Mouse (Mus musculus) heart, embryonic 11.5 days (tissue): ENCODE data around the gene Tmeff1. TPM values are rescaled to one million over a fixed set of nuclear protein-coding genes. Genes with fewer than 3 reads are reported as not detected.
A peak's percentile ranks its signal among the peaks of the same experiment; 100 is the strongest.
"Not testable (repeated sequence)": the region's sequence is repeated elsewhere in the genome, so short reads cannot be mapped to it uniquely, and the experiment has no call there.

ENCODE experiments used
- ATAC-seq: fragments of 200-750 bp; cut with Nextera tagmentation; replicated peaks from 2 replicates; pipeline ENCODE4 v1.8.0; 2017; ENCODE audit warnings: moderate library complexity; ENCODE audit not compliant: insufficient number of reproducible peaks, low FRiP score, low TSS enrichment
- H3K27ac ChIP-seq: fragments of 300-500 bp; sonication (generic); 2 replicates; pipeline ENCODE4 v1.5.1; 2014; ENCODE audit warnings: mild to moderate bottlenecking, low read depth, low read length
- H3K27me3 ChIP-seq: fragments of 300-500 bp; sonication (generic); 2 replicates; pipeline ENCODE4 v1.6.1; 2014; ENCODE audit warnings: mild to moderate bottlenecking, low read length, mixed read lengths; ENCODE audit not compliant: control insufficient read depth, insufficient read depth
- H3K36me3 ChIP-seq: fragments of 300-500 bp; sonication (generic); 2 replicates; pipeline ENCODE4 v1.6.1; 2014; ENCODE audit warnings: mild to moderate bottlenecking, low read length, moderate library complexity, mixed read lengths; ENCODE audit not compliant: control insufficient read depth, insufficient read depth
- H3K4me1 ChIP-seq: fragments of 300-500 bp; sonication (generic); 2 replicates; pipeline ENCODE4 v1.6.1; 2014; ENCODE audit warnings: low read length; ENCODE audit not compliant: control insufficient read depth, insufficient read depth
- H3K4me2 ChIP-seq: fragments of 300-500 bp; sonication (generic); 2 replicates; pipeline ENCODE4 v1.6.1; 2014; ENCODE audit warnings: mild to moderate bottlenecking, moderate library complexity
- H3K4me3 ChIP-seq: fragments of 300-500 bp; sonication (generic); 2 replicates; pipeline ENCODE4 v1.5.1; 2014; ENCODE audit warnings: low read depth, low read length
- H3K9ac ChIP-seq: fragments of 300-500 bp; sonication (generic); 2 replicates; pipeline ENCODE4 v1.6.1; 2014; ENCODE audit warnings: mild to moderate bottlenecking, low read depth, low read length, moderate library complexity
- H3K9me3 ChIP-seq: fragments of 300-500 bp; sonication (generic); replicated peaks from 2 replicates; pipeline ENCODE4 v1.6.1; 2016; ENCODE audit warnings: low read length; ENCODE audit not compliant: control insufficient read depth
- WGBS: fragments of 180-500 bp; shearing (Covaris S2); extraction: QIAGEN DNeasy Blood & Tissue Kit; methylation state at CpG from one replicate; pipeline ENCODE4 v1.1.7; 2014; ENCODE audit not compliant: insufficient replicate concordance; 5-methylcytosine and 5-hydroxymethylcytosine counted together
- polyA plus RNA-seq: library from polyadenylated mRNA; unstranded; fragments of >200 nt; fragmentation: Nextera tagmentation; extraction: Ambion mirVana; gene quantifications from 2 replicates; pipeline ENCODE4 v1.2.1, GENCODE M21; 2014

Tmeff1 gene
- polyA plus RNA-seq, 1 experiment from 2014 or later: 51.2 TPM

- not testable (repeated sequence) for H3K4me2 ChIP-seq, H3K27ac ChIP-seq, H3K9me3 ChIP-seq, H3K4me3 ChIP-seq, H3K27me3 ChIP-seq, H3K36me3 ChIP-seq, H3K4me1 ChIP-seq, H3K9ac ChIP-seq
- ATAC-seq: peak; percentile 56; the same call in 1 of the 2 replicates
- 63% methylated on average over 5 of the region's 6 CpGs for whole genome bisulfite sequencing
Observed at GRCm38 (mm10) chr4:48679728-48680127, 94.8 kb downstream of the Tmeff1 start.

DNA sequence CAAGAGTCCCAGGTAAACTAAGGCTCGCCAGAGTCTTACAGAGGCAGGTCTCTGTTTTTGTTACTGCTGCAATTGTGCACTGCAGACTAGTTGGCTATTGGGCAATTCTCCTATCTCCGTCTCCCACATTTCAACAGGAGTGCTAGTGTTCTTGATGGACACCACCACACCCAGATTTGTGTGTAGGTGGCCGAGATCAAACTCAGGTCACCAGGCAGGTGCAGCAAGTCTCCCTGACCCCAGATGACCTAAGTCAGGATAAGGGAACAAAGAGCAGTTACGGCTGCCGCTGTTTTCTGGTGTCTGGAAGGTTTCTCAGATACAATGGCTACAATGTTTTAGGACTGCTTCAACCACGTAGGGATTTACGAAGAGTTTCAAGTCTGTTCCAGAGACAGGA, 95.2 kb downstream of the Tmeff1 start:
- Histone ChIP-seq H3K9me3 (no peaks in the 10 kb centered on the region), H3K9ac (no peak overlapping the region), H3K4me2 (peak overlapping the region; percentile 41), H3K27ac (no peak overlapping the region), H3K4me1 (peaks cover 7% of the 10 kb centered on the region; the same call in 1 of the 2 replicates), H3K4me3 (no peak overlapping the region), H3K36me3 (no peaks in the 10 kb centered on the region), H3K27me3 (no peaks in the 10 kb centered on the region)
- 37% methylated on average over 7 of the region's 7 CpGs for WGBS
- no peak for ATAC-seq

DNA sequence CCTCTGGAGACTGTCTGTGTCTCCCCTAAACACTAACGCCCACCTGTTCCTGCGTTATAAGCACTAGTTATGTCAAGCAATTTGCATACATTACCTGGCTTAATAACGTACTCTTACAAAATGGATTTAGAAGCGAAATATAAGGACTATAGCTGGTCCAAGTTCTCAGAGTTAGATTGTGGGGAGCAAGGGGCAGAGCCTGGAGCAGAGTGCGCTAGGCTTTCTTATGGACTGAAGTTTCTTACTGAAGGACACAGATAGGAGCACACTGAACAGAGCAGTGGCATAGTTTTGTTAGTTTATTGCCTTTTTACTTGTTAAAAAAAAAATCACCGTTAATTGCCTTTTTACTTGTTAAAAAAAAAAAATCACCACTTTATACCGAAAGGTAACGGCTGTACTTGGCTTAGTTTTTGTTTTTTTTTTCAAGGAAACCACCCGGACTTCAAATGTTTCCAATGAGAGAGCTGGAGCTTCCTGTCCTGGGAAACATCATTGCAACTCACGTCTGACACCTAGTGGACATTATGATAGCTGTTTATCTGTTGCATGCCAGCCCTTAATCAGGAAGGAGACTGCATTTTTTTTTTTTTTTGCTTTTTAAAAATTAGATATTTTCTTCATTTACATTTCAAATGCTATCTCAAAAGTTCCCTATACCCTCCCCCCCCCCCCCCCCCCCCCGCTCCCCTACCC, 95.8 kb downstream of the Tmeff1 start:
- Histone ChIP-seq H3K36me3 (no peaks in the 10 kb centered on the region), H3K27ac (no peak overlapping the region), H3K27me3 (no peaks in the 10 kb centered on the region), H3K4me2 (peak overlapping the region; percentile 41), H3K4me1 (peaks cover 7% of the 10 kb centered on the region; the same call in 1 of the 2 replicates), H3K9me3 (no peaks in the 10 kb centered on the region), H3K9ac (no peak overlapping the region), H3K4me3 (no peak overlapping the region)
- WGBS: 40% methylated on average over 10 of the region's 11 CpGs
- no peak for ATAC-seq

- ATAC-seq: no peak
Observed at GRCm38 (mm10) chr4:48683126-48683525, 98.2 kb downstream of the Tmeff1 start.

DNA sequence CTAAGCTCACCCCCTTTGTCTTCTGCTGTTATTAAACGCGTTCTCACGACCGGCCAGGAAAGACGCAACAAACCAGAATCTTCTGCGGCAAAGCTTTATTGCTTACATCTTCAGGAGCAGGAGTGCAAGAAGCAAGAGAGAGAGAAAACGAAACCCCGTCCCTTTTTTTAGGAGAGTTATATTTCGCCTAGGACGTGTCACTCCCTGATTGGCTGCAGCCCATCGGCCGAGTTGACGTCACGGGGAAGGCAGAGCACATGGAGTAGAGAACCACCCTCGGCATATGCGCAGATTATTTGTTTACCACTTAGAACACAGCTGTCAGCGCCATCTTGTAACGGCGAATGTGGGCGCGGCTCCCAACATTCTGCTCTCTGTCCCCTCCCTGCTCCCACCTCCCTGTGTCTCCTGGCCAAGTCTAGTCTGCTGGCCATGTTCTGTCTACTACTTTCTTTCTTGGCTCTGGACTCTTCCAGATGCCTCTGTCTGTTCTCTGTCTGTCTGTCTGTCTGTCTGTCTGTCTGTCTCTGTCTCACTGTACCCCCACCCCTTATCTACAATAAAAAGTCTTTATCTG, 98.7 kb downstream of the Tmeff1 start:
- not testable (repeated sequence) for H3K9ac ChIP-seq, H3K4me3 ChIP-seq, H3K27ac ChIP-seq, ATAC-seq, H3K36me3 ChIP-seq, H3K9me3 ChIP-seq, H3K4me2 ChIP-seq, H3K27me3 ChIP-seq
- WGBS: 91% methylated on average over 15 of the region's 21 CpGs
- H3K4me1 ChIP-seq: peaks cover 10% of the 10 kb centered on the region; the same call in 1 of the 2 replicates

More at GRCm38 (mm10) chr4:48683126-48683525, 98.2 kb downstream of the Tmeff1 start:
- Histone ChIP-seq H3K9me3 (no peaks in the 10 kb centered on the region), H3K27ac (no peak overlapping the region), H3K27me3 (no peaks in the 10 kb centered on the region), H3K4me2 (no peak overlapping the region), H3K4me1 (peaks cover 8% of the 10 kb centered on the region; the same call in 1 of the 2 replicates), H3K36me3 (no peaks in the 10 kb centered on the region), H3K9ac (no peak overlapping the region), H3K4me3 (no peak overlapping the region)
- WGBS: 86% methylated on average over 8 of the region's 8 CpGs

DNA sequence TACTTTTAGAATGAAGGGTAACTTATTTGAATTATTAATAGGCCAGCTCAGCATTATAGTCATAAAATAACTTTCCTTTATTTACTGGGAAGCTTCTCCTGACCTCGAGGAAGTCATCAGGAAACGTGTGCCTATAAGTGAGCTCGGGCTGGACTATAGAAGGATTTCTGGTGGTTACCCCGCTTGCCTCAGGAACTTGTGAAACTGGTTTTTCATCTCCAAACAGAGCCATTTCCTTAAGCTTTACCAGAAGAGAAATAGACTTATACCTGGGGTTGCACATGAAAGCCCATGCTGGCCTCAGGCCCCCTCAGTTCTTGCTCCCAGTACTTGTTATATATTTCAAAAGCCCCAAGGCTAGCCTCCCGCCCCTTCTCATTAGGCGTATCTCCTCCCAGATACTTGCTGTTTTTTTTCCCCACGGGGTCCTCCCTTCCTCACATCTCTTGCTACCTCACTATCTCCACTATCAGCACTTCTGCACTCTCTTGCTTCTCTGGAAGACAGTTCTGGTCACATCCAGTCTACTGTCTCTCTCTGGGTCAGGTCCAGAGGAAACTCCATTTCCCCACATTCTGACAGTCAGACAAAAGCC, 99.7 kb downstream of the Tmeff1 start:
- H3K27me3 ChIP-seq: no peaks in the 10 kb centered on the region
- no peak overlapping the region for H3K4me3 ChIP-seq
- H3K9me3 ChIP-seq: no peaks in the 10 kb centered on the region
- H3K27ac ChIP-seq: no peak overlapping the region
- H3K36me3 ChIP-seq: no peaks in the 10 kb centered on the region
- WGBS: 61% methylated on average over 7 of the region's 7 CpGs
- peaks cover 10% of the 10 kb centered on the region; the same call in 1 of the 2 replicates for H3K4me1 ChIP-seq
- ATAC-seq: no peak; the same call in 1 of the 2 replicates
- no peak overlapping the region for H3K9ac ChIP-seq
- no peak overlapping the region for H3K4me2 ChIP-seq

DNA sequence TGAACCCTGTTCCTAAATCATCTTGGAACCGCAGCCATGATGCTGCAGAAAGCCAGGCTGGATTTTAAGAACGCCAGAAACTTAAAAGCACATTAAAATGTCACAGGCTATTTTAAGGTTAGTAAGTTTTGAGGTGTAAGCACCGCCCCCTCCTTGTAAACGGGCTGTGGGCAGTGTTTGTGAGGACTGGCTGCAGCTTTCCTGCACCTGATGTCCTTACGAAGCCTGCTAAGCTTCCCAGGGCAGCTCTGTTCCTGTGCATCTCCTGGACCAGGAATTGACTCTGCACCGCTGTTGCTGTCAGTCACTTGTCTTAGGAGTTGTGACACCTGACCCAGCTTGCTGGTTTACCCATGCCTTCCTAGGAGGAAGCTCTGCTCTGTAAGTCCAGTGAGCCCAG, 103.2 kb downstream of the Tmeff1 start:
- Histone ChIP-seq H3K36me3 (no peaks in the 10 kb centered on the region), H3K4me1 (peaks cover 3% of the 10 kb centered on the region; the same call in 1 of the 2 replicates), H3K27me3 (no peaks in the 10 kb centered on the region), H3K9me3 (no peaks in the 10 kb centered on the region), H3K27ac (no peak overlapping the region), H3K4me3 (no peak overlapping the region), H3K9ac (no peak overlapping the region), H3K4me2 (no peak overlapping the region)
- no peak for ATAC-seq
- WGBS: 52% methylated on average over 6 of the region's 6 CpGs

DNA sequence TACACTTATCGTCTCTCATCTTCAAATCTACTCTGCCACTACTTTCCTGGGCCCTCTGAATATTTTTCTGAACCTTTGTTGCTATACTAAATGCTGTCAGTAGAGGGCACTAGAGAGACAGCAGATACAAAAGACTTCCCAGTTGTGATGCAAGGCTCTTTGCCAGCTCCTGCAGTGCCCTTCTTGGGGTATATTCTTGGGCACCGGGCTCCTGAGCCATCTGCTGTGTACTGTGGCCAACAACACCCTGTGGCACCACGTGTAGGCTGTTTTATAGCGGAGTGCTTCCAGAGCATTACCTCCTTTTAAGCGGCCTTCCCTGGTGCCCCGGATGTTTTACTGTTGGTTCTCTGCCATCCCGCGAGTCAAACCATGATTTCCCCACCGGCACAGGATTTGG, 105.7 kb downstream of the Tmeff1 start:
- H3K36me3 ChIP-seq: no peaks in the 10 kb centered on the region
- 78% methylated on average over 9 of the region's 9 CpGs for WGBS
- H3K27ac ChIP-seq: no peak overlapping the region
- H3K4me2 ChIP-seq: no peak overlapping the region
- H3K9me3 ChIP-seq: no peaks in the 10 kb centered on the region
- no peaks in the 10 kb centered on the region for H3K27me3 ChIP-seq
- H3K9ac ChIP-seq: no peak overlapping the region
- H3K4me1 ChIP-seq: peaks cover 3% of the 10 kb centered on the region; the same call in 1 of the 2 replicates
- ATAC-seq: no peak
- H3K4me3 ChIP-seq: no peak overlapping the region
